Mouse (Mus musculus): Measurements from ENCODE around the gene Zfp292.

The Zfp292 gene

GRCm38 (mm10) chr4:34881851-34882250, 909 bp downstream of the Zfp292 start:
- DNase-seq: no peak

GRCm38 (mm10) chr4:34880921-34881650, 1.7 kb downstream of the Zfp292 start:
- peak in 1 of 2 experiments; percentile 19 for DNase-seq

GRCm38 (mm10) chr4:34874234-34874633, 8.5 kb downstream of the Zfp292 start:
- DNase-seq: no peak

- DNase-seq: no peak
Observed at GRCm38 (mm10) chr4:34872896-34873495, 9.8 kb downstream of the Zfp292 start.

GRCm38 (mm10) chr4:34869813-34870212, 12.9 kb downstream of the Zfp292 start:
- no peak for DNase-seq

GRCm38 (mm10) chr4:34861438-34861837, 21.3 kb downstream of the Zfp292 start:
- no peak for DNase-seq

- DNase-seq: no peak
Observed at GRCm38 (mm10) chr4:34859416-34859815, 23.3 kb downstream of the Zfp292 start.

GRCm38 (mm10) chr4:34858903-34859302, 23.9 kb downstream of the Zfp292 start:
- DNase-seq: no peak

GRCm38 (mm10) chr4:34855966-34856365, 26.8 kb downstream of the Zfp292 start:
- DNase-seq: no peak

GRCm38 (mm10) chr4:34852051-34852450, 30.7 kb downstream of the Zfp292 start:
- DNase-seq: no peak

GRCm38 (mm10) chr4:34850156-34850555, 32.6 kb downstream of the Zfp292 start:
- no peak for DNase-seq

- DNase-seq: peak; percentile 49 to 56
Observed at GRCm38 (mm10) chr4:34847679-34848309, 35.0 kb downstream of the Zfp292 start.

GRCm38 (mm10) chr4:34843839-34844238, 38.9 kb downstream of the Zfp292 start:
- no peak for DNase-seq

GRCm38 (mm10) chr4:34842826-34843225, 39.9 kb downstream of the Zfp292 start:
- no peak for DNase-seq

GRCm38 (mm10) chr4:34831496-34831895, 51.3 kb downstream of the Zfp292 start:
- no peak for DNase-seq

GRCm38 (mm10) chr4:34829456-34829855, 53.3 kb downstream of the Zfp292 start:
- no peak for DNase-seq

- no peak for DNase-seq
Observed at GRCm38 (mm10) chr4:34823901-34824300, 58.9 kb downstream of the Zfp292 start.

GRCm38 (mm10) chr4:34819904-34820303, 62.9 kb downstream of the Zfp292 start:
- DNase-seq: no peak

GRCm38 (mm10) chr4:34801166-34802034, 81.4 kb downstream of the Zfp292 start:
- DNase-seq: no peak

- DNase-seq: no peak
Observed at GRCm38 (mm10) chr4:34798005-34798404, 84.8 kb downstream of the Zfp292 start.

- DNase-seq: no peak
Observed at GRCm38 (mm10) chr4:34797294-34797983, 85.3 kb downstream of the Zfp292 start.

GRCm38 (mm10) chr4:34796294-34796693, 86.5 kb downstream of the Zfp292 start:
- DNase-seq: no peak
